Mouse (Mus musculus) MEL (cell line): ENCODE measurements around the gene Nudt16.
"Not testable (repeated sequence)": the region's sequence is repeated elsewhere in the genome, so short reads cannot be mapped to it uniquely, and the experiment has no call there.

Source experiments
- CHD2 ChIP-seq: IDR thresholded peaks from 2 replicates; pipeline ENCODE4 v1.6.1; 2011; ENCODE audit warnings: low read length, improper control_type of control experiment
- CTCF ChIP-seq, 3 experiments: IDR thresholded peaks in 2 of 3; conservative IDR thresholded peaks in 1 of 3; 2 replicates each; pipeline ENCODE4 v1.5.1; 2011 to 2012; ENCODE audit warnings: low read length in 3 of 3, low read depth in 2 of 3, mild to moderate bottlenecking in 2 of 3, improper control_type of control experiment in 1 of 3, inconsistent platforms in 1 of 3, mixed read lengths in 1 of 3, moderate library complexity in 1 of 3; ENCODE audit not compliant: control insufficient read depth in 1 of 3, insufficient read depth in 1 of 3, poor library complexity in 1 of 3, severe bottlenecking in 1 of 3
- NELFE ChIP-seq: IDR thresholded peaks from 2 replicates; pipeline ENCODE4 v1.6.1; 2011; ENCODE audit warnings: low read depth, low read length, improper control_type of control experiment
- NRF1 ChIP-seq: IDR thresholded peaks from 2 replicates; pipeline ENCODE4 v1.6.1; 2014; ENCODE audit warnings: low read depth, mild to moderate bottlenecking, inconsistent platforms, low read length, improper control_type of control experiment, moderate library complexity; ENCODE audit not compliant: poor library complexity, insufficient read depth, severe bottlenecking
- POLR2A ChIP-seq, 2 experiments: IDR thresholded peaks; 2 replicates each; pipeline ENCODE4 v1.6.1; 2011 to 2012; ENCODE audit warnings: low read length in 2 of 2, mild to moderate bottlenecking in 2 of 2, control low read depth in 1 of 2, improper control_type of control experiment in 1 of 2, low read depth in 1 of 2, moderate library complexity in 1 of 2; ENCODE audit not compliant: control insufficient read depth in 1 of 2, insufficient read depth in 1 of 2, poor library complexity in 1 of 2
- POLR2AphosphoS2 ChIP-seq: IDR thresholded peaks from 2 replicates; pipeline ENCODE4 v1.6.1; 2011; ENCODE audit warnings: low read length, improper control_type of control experiment
- POLR2AphosphoS5 ChIP-seq: IDR thresholded peaks from 2 replicates; pipeline ENCODE4 v1.6.1; 2012; ENCODE audit warnings: low read depth, borderline replicate concordance, mild to moderate bottlenecking, inconsistent platforms, low read length, moderate library complexity, mixed read lengths
- RCOR1 ChIP-seq: IDR thresholded peaks from 2 replicates; pipeline ENCODE4 v1.6.1; 2012; ENCODE audit warnings: low read depth, mild to moderate bottlenecking, inconsistent platforms, low read length, improper control_type of control experiment
- SMC3 ChIP-seq: IDR thresholded peaks from 2 replicates; pipeline ENCODE4 v1.6.1; 2011; ENCODE audit warnings: low read depth, low read length, improper control_type of control experiment

- TF ChIP-seq CTCF (IDR thresholded peaks at IDR 0.05 in 2 of 3, conservative IDR thresholded peaks at IDR 0.05 in 1 of 3; ENCODE audit: control insufficient read depth in 1 of 3, insufficient read depth in 1 of 3, low read depth in 2 of 3, low read length in 3 of 3, poor library complexity in 1 of 3, severe bottlenecking in 1 of 3); SMC3; POLR2AphosphoS5; POLR2A (IDR thresholded peaks at IDR 0.05; ENCODE audit: control insufficient read depth in 1 of 2, insufficient read depth in 1 of 2, low read depth in 1 of 2, low read length in 2 of 2, poor library complexity in 1 of 2); NRF1; CHD2; POLR2AphosphoS2; NELFE; RCOR1: not testable (repeated sequence)
These were observed 6.4 kb downstream of the Nudt16 start for GRCm38 (mm10) chr9:105125206-105125605.
